Mouse (Mus musculus): ENCODE results near the gene Utrn. TPM values are rescaled to one million over a fixed set of nuclear protein-coding genes. Genes with fewer than 3 reads are reported as not detected.
A peak's percentile ranks its signal among the peaks of the same experiment; 100 is the strongest.

The Utrn gene
- total and polyA plus RNA-seq, 3 experiments = 9.4 to 115 (median 71.5) TPM

- Histone ChIP-seq H3K36me3 (replicated peaks) (peaks cover 9% of the 10 kb centered on the region), H3K9me3 (replicated peaks) (0 out of 2 replicates have a peak, but pooled peaks cover 2% of the 10 kb centered on the region), H3K27me3 (ENCODE audit: insufficient read depth, low read length) (no peaks in the 10 kb centered on the region), H3K4me1 (ENCODE audit: insufficient read depth, low read depth, low read length) (no peaks in the 10 kb centered on the region), H3K4me3 (ENCODE audit: low read depth, low read length) (no peak overlapping the region)
- DNase-seq (ENCODE audit: low spot score) = no peak
- TF ChIP-seq TAL1 (conservative IDR thresholded peaks at IDR 0.05; ENCODE audit: low read depth, low read length) (no peak), CTCF (IDR thresholded peaks at IDR 0.05; ENCODE audit: low read depth, low read length) (no peak), GATA2 (IDR thresholded peaks at IDR 0.05; ENCODE audit: borderline replicate concordance, low read depth, low read length) (no peak), GATA1 (IDR thresholded peaks at IDR 0.05; ENCODE audit: borderline replicate concordance, low read length) (no peak), POLR2AphosphoS5 (IDR thresholded peaks at IDR 0.05; ENCODE audit: insufficient replicate concordance, low read depth, low read length) (no peak)
- no peak for ATAC-seq (ENCODE audit: extremely low read depth, insufficient number of reproducible peaks, low FRiP score, poor library complexity, severe bottlenecking)
These were observed 281.1 kb downstream of the Utrn start for GRCm38 (mm10) chr10:12588051-12588450.

DNA sequence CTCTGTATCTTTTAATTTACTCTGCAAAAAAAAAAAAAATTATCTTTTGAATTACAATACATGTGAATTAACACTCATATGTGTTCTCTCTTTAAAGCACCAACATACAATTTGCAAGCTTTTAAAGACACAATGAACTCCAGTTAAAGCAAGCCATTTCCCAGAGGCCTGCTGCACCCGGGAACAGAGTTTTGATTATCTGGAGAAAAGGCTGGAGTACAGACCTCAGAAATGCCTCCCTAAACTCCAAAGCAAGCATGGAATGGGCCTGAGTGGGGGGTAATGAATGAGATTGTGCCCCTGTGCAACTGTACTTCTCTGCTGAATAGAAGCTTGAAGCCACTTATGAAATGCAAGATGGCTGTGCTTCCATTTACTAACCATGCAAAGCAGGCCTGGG lies 281.8 kb downstream of the Utrn start:
- no peak for ATAC-seq (ENCODE audit: extremely low read depth, insufficient number of reproducible peaks, low FRiP score, poor library complexity, severe bottlenecking)
- no peak for DNase-seq (ENCODE audit: low spot score)
- H3K4me1 ChIP-seq (ENCODE audit: insufficient read depth, low read depth, low read length) = no peaks in the 10 kb centered on the region

GRCm38 (mm10) chr10:12586825-12587224 lies 282.3 kb downstream of the Utrn start:
- no peaks in the 10 kb centered on the region for H3K4me1 ChIP-seq (ENCODE audit: insufficient read depth, low read depth, low read length)
- no peak for TF ChIP-seq POLR2AphosphoS5 (IDR thresholded peaks at IDR 0.05; ENCODE audit: insufficient replicate concordance, low read depth, low read length)
- TF ChIP-seq CTCF (IDR thresholded peaks at IDR 0.05; ENCODE audit: low read depth, low read length) = no peak
- TF ChIP-seq GATA1 (IDR thresholded peaks at IDR 0.05; ENCODE audit: borderline replicate concordance, low read length) = no peak
- TF ChIP-seq GATA2 (IDR thresholded peaks at IDR 0.05; ENCODE audit: borderline replicate concordance, low read depth, low read length) = no peak
- no peak for TF ChIP-seq TAL1 (conservative IDR thresholded peaks at IDR 0.05; ENCODE audit: low read depth, low read length)

More for the DNA sequence above, 281.8 kb downstream of the Utrn start:
- no peak for TF ChIP-seq CTCF (IDR thresholded peaks at IDR 0.05; ENCODE audit: low read depth, low read length)
- TF ChIP-seq TAL1 (conservative IDR thresholded peaks at IDR 0.05; ENCODE audit: low read depth, low read length) = no peak
- TF ChIP-seq POLR2AphosphoS5 (IDR thresholded peaks at IDR 0.05; ENCODE audit: insufficient replicate concordance, low read depth, low read length) = no peak
- no peak for TF ChIP-seq GATA1 (IDR thresholded peaks at IDR 0.05; ENCODE audit: borderline replicate concordance, low read length)
- TF ChIP-seq GATA2 (IDR thresholded peaks at IDR 0.05; ENCODE audit: borderline replicate concordance, low read depth, low read length) = no peak
- no peaks in the 10 kb centered on the region for H3K27me3 ChIP-seq (ENCODE audit: insufficient read depth, low read length)
- no peak overlapping the region for H3K4me3 ChIP-seq (ENCODE audit: low read depth, low read length)
- H3K9me3 ChIP-seq (replicated peaks) = 0 out of 2 replicates have a peak, but pooled peaks cover 2% of the 10 kb centered on the region
- peaks cover 9% of the 10 kb centered on the region for H3K36me3 ChIP-seq (replicated peaks)

GRCm38 (mm10) chr10:12586200-12586599 lies 283.0 kb downstream of the Utrn start:
- no peak for TF ChIP-seq POLR2AphosphoS5 (IDR thresholded peaks at IDR 0.05; ENCODE audit: insufficient replicate concordance, low read depth, low read length)
- no peak for TF ChIP-seq TAL1 (conservative IDR thresholded peaks at IDR 0.05; ENCODE audit: low read depth, low read length)
- no peak for TF ChIP-seq GATA2 (IDR thresholded peaks at IDR 0.05; ENCODE audit: borderline replicate concordance, low read depth, low read length)
- no peak for TF ChIP-seq CTCF (IDR thresholded peaks at IDR 0.05; ENCODE audit: low read depth, low read length)
- no peak for TF ChIP-seq GATA1 (IDR thresholded peaks at IDR 0.05; ENCODE audit: borderline replicate concordance, low read length)
- peaks cover 5% of the 10 kb centered on the region for H3K36me3 ChIP-seq (replicated peaks)
- ATAC-seq (ENCODE audit: extremely low read depth, insufficient number of reproducible peaks, low FRiP score, poor library complexity, severe bottlenecking) (no peak), DNase-seq (ENCODE audit: low spot score) (no peak)
- no peaks in the 10 kb centered on the region for H3K4me1 ChIP-seq (ENCODE audit: insufficient read depth, low read depth, low read length)
- no peaks in the 10 kb centered on the region for H3K27me3 ChIP-seq (ENCODE audit: insufficient read depth, low read length)
- H3K4me3 ChIP-seq (ENCODE audit: low read depth, low read length) = no peak overlapping the region
- 0 out of 2 replicates have a peak, but pooled peaks cover 2% of the 10 kb centered on the region for H3K9me3 ChIP-seq (replicated peaks)

More at GRCm38 (mm10) chr10:12586825-12587224, 282.3 kb downstream of the Utrn start:
- no peaks in the 10 kb centered on the region for H3K27me3 ChIP-seq (ENCODE audit: insufficient read depth, low read length)
- peaks cover 7% of the 10 kb centered on the region for H3K36me3 ChIP-seq (replicated peaks)
- 0 out of 2 replicates have a peak, but pooled peaks cover 2% of the 10 kb centered on the region for H3K9me3 ChIP-seq (replicated peaks)
- DNase-seq (ENCODE audit: low spot score) (no peak), ATAC-seq (ENCODE audit: extremely low read depth, insufficient number of reproducible peaks, low FRiP score, poor library complexity, severe bottlenecking) (no peak)
- H3K4me3 ChIP-seq (ENCODE audit: low read depth, low read length) = no peak overlapping the region

- TF ChIP-seq TAL1 (conservative IDR thresholded peaks at IDR 0.05; ENCODE audit: low read depth, low read length) (no peak), POLR2AphosphoS5 (IDR thresholded peaks at IDR 0.05; ENCODE audit: insufficient replicate concordance, low read depth, low read length) (no peak), CTCF (IDR thresholded peaks at IDR 0.05; ENCODE audit: low read depth, low read length) (no peak), GATA2 (IDR thresholded peaks at IDR 0.05; ENCODE audit: borderline replicate concordance, low read depth, low read length) (no peak), GATA1 (IDR thresholded peaks at IDR 0.05; ENCODE audit: borderline replicate concordance, low read length) (no peak)
- Histone ChIP-seq H3K36me3 (replicated peaks) (peaks cover 7% of the 10 kb centered on the region), H3K4me3 (ENCODE audit: low read depth, low read length) (no peak overlapping the region), H3K9me3 (replicated peaks) (0 out of 2 replicates have a peak, but pooled peaks cover 2% of the 10 kb centered on the region), H3K27me3 (ENCODE audit: insufficient read depth, low read length) (no peaks in the 10 kb centered on the region), H3K4me1 (ENCODE audit: insufficient read depth, low read depth, low read length) (peaks cover 7% of the 10 kb centered on the region; the same call in 1 of the 2 replicates)
- ATAC-seq (ENCODE audit: extremely low read depth, insufficient number of reproducible peaks, low FRiP score, poor library complexity, severe bottlenecking) = no peak
- no peak for DNase-seq (ENCODE audit: low spot score)
These were observed 285.7 kb downstream of the Utrn start for GRCm38 (mm10) chr10:12583473-12583872.

DNA sequence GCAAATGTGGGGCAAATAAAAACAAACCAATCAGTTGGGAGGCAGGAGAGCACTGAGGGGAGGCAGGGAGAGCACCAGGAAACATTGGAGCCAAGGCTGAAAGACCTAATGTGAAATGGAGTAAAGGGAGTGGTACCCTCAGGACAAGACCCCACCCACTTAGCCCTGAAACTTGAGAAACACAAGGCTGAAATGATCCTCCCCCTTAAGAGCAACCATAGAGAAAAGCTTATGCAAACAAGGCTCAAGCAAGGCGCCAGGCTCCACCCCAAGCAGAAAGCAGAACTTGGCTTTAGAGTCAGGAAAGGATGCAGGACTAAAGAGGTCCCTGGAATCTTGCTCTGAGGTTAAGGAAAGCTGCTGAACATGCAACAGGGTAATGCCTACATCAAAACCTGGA lies 290.1 kb downstream of the Utrn start:
- H3K36me3 ChIP-seq (replicated peaks) = peaks cover 6% of the 10 kb centered on the region
- TF ChIP-seq GATA1 (IDR thresholded peaks at IDR 0.05; ENCODE audit: borderline replicate concordance, low read length) (no peak), TAL1 (conservative IDR thresholded peaks at IDR 0.05; ENCODE audit: low read depth, low read length) (no peak), POLR2AphosphoS5 (IDR thresholded peaks at IDR 0.05; ENCODE audit: insufficient replicate concordance, low read depth, low read length) (no peak)
- H3K4me3 ChIP-seq (ENCODE audit: low read depth, low read length) = no peak overlapping the region
- DNase-seq (ENCODE audit: low spot score) (no peak), ATAC-seq (ENCODE audit: extremely low read depth, insufficient number of reproducible peaks, low FRiP score, poor library complexity, severe bottlenecking) (peak; percentile 49)
- no peaks in the 10 kb centered on the region for H3K27me3 ChIP-seq (ENCODE audit: insufficient read depth, low read length)
- no peaks in the 10 kb centered on the region for H3K9me3 ChIP-seq (replicated peaks)
- peaks cover 16% of the 10 kb centered on the region for H3K4me1 ChIP-seq (ENCODE audit: insufficient read depth, low read depth, low read length)
